Mouse (Mus musculus): ENCODE data around the gene Txndc9. TPM values are rescaled to one million over a fixed set of nuclear protein-coding genes. Genes with fewer than 3 reads are reported as not detected.

Txndc9 gene
- 10 to 100 TPM; 74.0 to 87.7 (median 83.5) TPM for total RNA-seq (2022)

- DNase-seq, result peak; percentile 93
These were observed at the start of gene Txndc9, which contains the start of gene Eif5b for GRCm38 (mm10) chr1:37997867-37998266. Gene Txndc9, minus strand, starts transcription at chr1:37997893. Gene Eif5b, plus strand, starts transcription at chr1:37998010.

GRCm38 (mm10) chr1:38038898-38039297, 41.2 kb upstream of the Txndc9 start:
- DNase-seq, result no peak

GRCm38 (mm10) chr1:38037375-38037774, 39.7 kb upstream of the Txndc9 start:
- DNase-seq, result no peak

- DNase-seq, result no peak
These were observed 37.8 kb upstream of the Txndc9 start for GRCm38 (mm10) chr1:38035521-38035920.

- DNase-seq, result no peak
These were observed 33.7 kb upstream of the Txndc9 start for GRCm38 (mm10) chr1:38031391-38031790.

- DNase-seq, result no peak
These were observed 29.6 kb upstream of the Txndc9 start for GRCm38 (mm10) chr1:38027301-38027700.

GRCm38 (mm10) chr1:38014551-38015203, 17.0 kb upstream of the Txndc9 start:
- no peak for DNase-seq

GRCm38 (mm10) chr1:38012509-38012908, 14.8 kb upstream of the Txndc9 start:
- DNase-seq, result no peak

GRCm38 (mm10) chr1:38012104-38012503, 14.4 kb upstream of the Txndc9 start:
- DNase-seq, result no peak

- no peak for DNase-seq
These were observed 14.0 kb upstream of the Txndc9 start for GRCm38 (mm10) chr1:38011647-38012046.

GRCm38 (mm10) chr1:38006741-38007140, 9.0 kb upstream of the Txndc9 start:
- DNase-seq, result peak; percentile 30

GRCm38 (mm10) chr1:38003046-38003445, 5.4 kb upstream of the Txndc9 start:
- no peak for DNase-seq

- DNase-seq, result no peak
These were observed 4.3 kb upstream of the Txndc9 start for GRCm38 (mm10) chr1:38001956-38002355.

GRCm38 (mm10) chr1:38000844-38001243, 3.2 kb upstream of the Txndc9 start:
- DNase-seq, result no peak

GRCm38 (mm10) chr1:37999552-37999951, 1.9 kb upstream of the Txndc9 start:
- no peak for DNase-seq

GRCm38 (mm10) chr1:37998371-37999199, 892 bp upstream of the Txndc9 start:
- no peak for DNase-seq

- DNase-seq, result peak; percentile 99
These were observed 712 bp downstream of the Txndc9 start for GRCm38 (mm10) chr1:37996877-37997484.

- no peak for DNase-seq
These were observed 1.5 kb downstream of the Txndc9 start for GRCm38 (mm10) chr1:37996226-37996625.

- no peak for DNase-seq
These were observed 9.8 kb downstream of the Txndc9 start for GRCm38 (mm10) chr1:37987856-37988255.

GRCm38 (mm10) chr1:37985764-37986323, 11.8 kb downstream of the Txndc9 start:
- peak; percentile 41 for DNase-seq

GRCm38 (mm10) chr1:37984326-37984725, 13.4 kb downstream of the Txndc9 start:
- no peak for DNase-seq

- DNase-seq, result no peak
These were observed 20.4 kb downstream of the Txndc9 start for GRCm38 (mm10) chr1:37977303-37977702.

- DNase-seq, result peak; percentile 78
These were observed 21.0 kb downstream of the Txndc9 start for GRCm38 (mm10) chr1:37976666-37977065.
